Mouse (Mus musculus): ENCODE measurements around the gene Tmem121b. TPM values are rescaled to one million over a fixed set of nuclear protein-coding genes. Genes with fewer than 3 reads are reported as not detected.

Tmem121b gene
- total and polyA plus RNA-seq, 3 experiments = 0.06 to 0.12 (median 0.10) TPM

DNA sequence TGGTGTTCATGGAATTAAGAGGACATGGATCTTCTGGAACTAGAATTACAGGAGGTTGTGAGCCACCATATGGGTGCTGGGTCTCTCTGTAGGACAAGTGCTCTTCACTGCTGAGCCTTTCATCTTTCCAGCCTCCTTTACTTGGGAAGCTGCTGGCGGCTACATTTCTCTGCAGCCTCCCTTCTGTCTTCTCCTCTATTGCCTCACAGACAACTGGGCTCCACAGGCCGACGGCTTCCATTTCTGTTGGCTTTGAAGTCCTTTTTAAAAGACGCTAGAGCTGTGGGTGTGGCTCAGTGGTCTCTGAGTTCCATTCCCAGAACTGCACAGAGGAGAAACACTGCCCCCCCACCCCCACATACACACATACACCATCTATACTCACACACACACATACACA lies 28.2 kb downstream of the Tmem121b start:
- no peak for DNase-seq

DNA sequence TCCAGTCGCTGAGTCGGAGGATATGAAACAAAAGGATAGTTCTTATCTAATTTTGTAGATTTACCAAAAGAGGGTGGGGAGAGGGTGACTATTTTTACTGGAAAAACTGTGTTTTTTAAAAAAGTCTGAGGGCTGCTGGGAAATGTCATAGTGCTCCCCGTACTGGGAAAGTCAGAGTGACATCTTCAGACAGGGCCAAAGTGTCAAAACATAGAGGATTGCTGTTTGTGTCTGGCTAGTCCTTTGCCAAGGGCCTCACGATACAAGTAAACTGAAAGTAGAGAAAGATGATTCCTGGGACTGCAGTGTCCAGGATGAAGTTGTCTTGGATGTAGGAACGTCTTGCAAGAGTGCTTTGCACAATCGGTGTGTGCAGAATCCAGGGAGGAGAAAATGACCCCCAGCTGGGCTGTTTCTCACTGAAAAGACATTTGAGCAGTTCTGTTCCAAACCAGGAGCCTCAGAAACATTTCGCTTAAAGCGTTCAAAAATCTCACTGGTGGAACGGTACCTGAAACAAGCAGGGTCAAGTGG lies 29.1 kb downstream of the Tmem121b start:
- no peak for DNase-seq

DNA sequence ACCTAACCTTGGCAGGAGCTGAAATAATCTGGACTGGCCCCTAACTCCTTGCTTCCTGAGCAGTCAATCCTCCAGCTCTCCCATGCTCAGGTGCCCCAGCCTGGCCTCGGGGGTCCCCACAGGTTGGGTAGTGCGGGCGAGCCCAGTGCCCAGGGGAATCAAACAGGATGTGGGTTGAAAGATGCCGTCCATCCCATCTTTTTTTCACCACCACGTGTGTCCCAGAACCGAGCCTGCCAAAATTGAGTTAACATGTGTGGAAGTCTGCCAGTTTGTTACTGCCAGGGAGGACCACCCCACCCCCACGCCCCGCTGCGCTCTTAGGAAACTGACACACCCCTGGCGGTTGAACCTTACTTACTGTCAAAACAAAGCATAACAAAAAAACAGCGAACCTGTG lies 29.7 kb downstream of the Tmem121b start:
- DNase-seq = no peak

DNA sequence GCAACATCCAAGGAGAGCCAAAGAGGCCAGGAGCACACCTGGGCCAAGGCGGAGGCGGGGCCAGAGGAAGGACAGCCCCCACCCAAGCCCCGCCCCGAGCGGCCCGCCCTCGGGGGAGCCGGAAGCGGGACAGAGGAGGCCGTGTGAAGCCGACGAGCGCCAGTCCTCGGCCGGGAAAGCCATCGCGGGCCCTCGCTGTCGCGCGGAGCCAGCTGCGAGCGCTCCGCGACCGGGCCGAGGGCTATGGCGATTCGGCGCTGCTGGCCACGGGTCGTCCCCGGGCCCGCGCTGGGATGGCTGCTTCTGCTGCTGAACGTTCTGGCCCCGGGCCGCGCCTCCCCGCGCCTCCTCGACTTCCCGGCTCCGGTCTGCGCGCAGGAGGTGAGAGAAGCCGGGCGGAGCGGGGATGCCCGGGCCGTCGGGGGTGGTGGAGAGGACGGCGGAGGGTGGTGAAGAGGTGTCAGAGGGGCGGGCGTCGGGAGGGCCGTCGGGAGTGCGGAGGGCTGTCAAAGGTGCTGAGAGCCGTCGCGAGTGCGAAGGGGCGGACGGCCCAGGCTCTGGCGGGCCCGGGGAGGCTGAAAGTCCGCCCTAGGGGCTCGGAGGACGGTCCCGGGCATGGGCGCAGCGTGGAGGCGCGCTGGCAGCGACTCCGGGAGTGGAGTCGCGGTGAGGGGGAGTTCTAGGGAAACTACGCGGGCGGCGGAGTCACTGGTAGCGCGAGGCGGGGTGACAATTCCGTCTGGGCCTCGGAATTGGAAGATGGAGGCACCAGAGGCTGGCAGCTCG lies 30.3 kb downstream of the Tmem121b start, which contains the start of gene Il17ra:
Il17ra (plus strand) TSS at position 162 of the 786 bp plus-strand sequence.
- DNase-seq = peak; percentile 88

DNA sequence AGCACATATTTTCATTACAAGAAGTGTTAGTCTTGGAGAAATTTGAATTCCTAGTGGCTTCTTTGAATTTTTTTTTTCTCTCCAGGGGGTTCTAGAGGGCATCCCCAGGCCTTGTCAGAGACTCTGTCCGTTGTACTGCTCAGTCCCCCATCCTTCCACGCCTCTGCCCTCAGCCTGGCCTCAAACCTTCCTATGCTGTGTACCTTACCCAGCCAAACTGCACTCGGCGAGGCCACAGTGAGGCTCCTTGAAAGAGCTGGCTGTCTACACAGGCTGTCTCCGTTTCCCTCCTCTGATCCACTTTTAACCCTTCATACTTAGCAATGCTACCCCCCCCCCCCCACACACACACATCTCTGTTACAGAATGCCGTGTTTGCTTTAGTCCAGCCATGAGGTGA lies 31.4 kb downstream of the Tmem121b start:
- no peak for DNase-seq

DNA sequence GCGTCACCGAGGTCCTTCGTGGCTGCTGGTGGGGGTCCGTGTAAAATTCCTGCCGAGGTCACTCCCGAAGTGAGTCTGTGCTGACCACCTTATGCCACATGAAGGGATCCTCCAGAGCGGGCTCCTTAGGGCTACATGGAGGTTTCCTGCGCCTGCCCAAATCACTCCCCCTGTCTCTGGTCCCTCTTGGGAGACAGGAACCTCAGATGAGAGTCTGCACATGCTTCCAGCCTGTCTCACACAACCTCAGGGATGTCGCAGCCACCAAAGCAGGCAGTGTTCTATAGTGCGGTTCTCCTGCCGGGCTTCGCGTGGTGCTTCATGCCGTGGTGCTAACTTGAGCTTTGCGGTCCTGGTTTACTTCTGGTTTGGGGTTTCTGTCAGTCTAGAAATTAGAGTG lies 32.4 kb downstream of the Tmem121b start:
- DNase-seq = no peak

DNA sequence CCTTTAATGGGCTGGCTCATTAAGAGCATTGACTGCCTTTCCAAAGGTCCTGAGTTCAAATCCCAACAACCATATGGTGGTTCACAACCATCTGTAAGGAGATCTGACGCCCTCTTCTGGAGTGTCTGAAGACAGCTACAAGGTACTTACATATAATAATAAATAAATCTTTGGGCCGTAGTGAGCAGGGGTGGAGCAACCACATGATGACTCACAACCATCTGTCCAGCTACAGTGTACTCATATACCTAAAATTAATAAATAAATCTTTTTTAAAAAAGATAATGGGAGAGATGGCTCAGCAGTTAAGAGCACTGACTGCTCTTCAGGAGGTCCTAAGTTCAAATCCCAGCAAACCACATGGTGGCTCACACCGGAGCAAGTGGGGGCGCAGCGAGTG lies 35.9 kb downstream of the Tmem121b start:
- DNase-seq = no peak

DNA sequence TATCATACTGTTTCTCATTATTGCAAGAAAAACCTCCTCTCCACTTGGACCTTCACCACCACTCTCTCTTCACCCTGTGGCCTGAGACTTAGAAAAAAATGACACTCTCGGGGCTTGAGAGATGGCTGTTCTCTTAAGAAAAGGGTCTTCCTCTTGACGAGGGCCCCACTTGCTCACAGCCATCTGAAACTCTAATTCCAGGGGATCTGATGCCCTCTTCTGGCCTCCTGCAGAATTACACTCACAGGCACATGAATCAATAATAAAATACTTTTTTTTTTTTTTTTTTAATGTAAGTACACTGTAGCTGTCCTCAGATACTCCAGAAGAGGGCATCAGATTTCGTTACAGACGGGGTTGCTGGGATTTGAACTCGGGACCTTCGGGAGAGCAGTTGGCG lies 36.5 kb downstream of the Tmem121b start:
- no peak for DNase-seq

DNA sequence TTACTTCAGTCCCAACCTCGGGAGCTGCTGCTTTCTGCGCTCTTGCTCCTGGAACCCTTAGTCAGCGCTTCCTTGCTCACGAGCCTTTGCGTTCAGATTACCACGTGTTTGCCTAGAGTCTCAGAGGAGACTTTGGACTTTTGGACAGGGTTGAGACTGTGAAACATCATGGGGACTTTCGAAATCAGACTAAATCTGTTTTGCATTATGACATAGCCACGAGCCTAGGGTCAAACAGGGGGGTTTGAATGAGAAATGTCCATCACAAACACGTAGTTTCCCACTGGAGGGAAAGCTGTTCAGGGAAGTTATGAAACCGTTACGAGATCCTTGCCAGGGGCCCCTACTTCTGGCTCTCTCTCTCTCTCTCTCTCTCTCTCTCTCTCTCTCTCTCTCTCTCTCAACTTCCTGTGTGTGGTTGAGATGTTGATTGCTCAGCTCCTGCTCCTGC lies 39.0 kb downstream of the Tmem121b start:
- no peak for DNase-seq

DNA sequence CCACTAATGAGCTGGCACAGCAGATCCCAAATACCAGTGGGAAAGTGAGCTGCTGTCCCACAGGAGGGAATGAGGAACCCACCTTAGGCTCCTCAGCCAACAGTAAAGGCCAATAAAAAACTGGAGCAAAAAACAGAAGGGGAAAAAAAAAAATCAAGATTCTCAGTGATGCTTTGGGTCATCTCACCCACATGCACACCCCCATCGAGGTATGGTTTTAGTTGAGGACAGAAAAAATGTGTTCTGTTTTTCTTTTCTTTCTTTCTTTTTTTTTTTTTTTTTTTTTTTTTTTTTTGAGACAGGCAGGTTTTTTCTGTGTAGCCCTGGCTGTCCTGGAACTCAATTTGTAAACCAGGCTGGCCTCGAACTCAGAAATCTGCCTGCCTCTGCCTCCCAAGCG lies 40.1 kb downstream of the Tmem121b start:
- no peak for DNase-seq

DNA sequence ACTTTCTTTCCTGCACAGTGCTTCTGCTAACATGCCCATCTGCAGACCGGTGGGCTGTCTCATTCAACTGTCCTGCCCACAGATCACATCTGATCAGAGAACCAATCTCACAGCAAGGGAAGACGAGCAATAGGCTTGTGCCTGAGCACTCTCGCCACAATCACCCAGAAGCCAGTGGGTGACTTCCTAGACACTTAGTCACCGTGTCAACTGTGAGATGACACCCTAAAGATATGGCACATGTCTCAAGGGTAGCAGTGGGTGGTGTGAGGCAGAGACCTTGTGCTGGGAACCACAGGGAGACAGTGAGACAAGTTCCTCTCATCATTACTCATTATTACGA lies 40.5 kb downstream of the Tmem121b start:
- no peak for DNase-seq

DNA sequence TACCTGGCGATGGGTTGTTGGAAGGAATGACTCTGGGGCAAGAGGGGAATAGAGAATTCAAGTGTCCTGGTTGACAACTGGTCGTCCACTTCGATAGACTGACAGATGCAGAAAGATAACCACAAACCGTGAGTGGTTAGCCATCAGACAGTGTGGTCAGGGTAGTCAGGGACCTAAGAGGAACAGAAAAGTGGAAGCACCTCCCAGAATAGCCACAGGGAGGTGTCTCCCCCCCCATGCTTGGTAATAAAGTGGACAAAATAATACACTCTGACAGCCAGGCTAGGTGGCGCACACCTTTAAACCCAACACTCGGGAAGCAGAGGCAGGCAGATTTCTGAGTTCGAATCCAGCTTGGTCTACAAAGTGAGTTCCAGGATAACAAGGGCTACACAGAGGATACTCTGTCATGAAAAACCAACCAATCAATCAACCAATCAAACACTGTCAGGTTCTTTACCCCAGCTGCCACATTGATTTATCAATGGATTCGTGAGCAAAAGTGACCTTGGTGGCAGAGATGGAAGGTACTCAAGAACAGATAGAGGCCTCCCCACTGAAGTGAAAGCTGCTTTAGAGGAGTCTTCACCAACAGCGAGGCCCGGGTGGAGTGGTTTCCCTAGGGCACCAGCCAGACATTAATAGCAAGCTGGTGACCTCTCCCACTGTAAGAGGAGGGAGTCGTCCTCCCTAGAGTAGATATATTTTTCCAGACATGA lies 41.1 kb downstream of the Tmem121b start:
- DNase-seq = no peak

DNA sequence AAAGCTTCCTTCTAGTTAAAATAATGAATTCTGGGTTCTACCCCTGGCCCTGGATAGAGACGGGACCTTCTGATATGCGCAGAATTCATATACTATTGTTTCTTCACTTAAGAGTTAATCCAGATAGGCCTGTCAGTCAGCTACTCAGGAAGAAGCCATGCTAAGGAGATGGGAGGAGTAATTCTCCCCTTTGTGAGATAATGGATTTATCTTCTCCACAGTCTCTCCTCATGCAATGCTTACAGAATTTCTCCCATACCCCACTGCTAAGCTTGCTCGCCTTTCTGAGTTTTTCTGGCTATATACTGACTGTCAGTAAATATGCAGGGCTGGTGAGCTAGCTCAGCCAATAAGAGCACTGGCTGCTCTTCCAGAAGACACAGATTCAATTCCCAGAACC lies 43.4 kb downstream of the Tmem121b start:
- DNase-seq = no peak

DNA sequence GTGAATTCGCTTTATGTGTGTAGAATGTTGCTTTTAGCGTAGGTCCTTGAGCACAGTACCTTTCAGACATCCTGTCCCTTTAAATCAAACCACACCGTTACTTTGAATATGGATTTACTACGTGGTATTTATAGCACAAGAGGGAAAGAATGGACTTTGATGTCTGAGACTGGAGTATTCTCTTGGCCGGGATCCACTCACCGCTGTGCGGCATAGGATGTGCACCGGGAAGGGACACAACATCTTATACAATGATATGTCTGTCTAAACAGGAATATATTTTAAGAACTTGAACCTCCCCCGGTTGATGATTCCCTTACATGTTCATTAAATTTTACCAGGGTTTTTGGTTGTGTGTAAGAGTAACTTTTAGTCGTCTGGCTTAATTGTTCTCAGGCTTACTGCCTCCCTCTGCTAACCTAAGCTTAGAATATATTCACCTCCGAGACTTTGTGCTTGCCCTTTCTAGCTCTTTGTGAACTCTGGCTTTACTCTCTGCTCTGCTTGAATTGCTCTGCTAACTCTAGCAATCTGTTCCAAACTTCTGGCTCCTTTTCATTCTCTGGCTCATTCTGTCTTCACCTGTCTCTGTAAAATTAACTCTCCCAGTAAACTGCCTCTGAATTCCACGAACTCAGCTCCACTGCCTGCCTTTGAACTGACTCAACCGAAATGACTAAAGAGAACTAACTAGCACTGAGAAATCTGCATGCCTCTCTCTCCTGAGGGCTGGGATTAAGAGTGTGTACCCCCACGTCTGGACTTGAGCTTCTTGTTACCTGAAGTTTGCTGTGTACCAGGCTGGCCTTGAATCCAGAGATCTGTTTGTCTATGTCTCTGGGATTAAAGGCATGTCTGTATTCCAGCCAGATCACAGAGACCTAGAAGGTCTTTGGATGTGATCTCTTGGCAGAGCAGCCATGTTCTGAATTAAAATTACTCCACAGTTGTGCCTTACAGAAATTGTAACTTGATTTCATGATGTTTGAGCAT lies 49.9 kb downstream of the Tmem121b start:
- DNase-seq = no peak

DNA sequence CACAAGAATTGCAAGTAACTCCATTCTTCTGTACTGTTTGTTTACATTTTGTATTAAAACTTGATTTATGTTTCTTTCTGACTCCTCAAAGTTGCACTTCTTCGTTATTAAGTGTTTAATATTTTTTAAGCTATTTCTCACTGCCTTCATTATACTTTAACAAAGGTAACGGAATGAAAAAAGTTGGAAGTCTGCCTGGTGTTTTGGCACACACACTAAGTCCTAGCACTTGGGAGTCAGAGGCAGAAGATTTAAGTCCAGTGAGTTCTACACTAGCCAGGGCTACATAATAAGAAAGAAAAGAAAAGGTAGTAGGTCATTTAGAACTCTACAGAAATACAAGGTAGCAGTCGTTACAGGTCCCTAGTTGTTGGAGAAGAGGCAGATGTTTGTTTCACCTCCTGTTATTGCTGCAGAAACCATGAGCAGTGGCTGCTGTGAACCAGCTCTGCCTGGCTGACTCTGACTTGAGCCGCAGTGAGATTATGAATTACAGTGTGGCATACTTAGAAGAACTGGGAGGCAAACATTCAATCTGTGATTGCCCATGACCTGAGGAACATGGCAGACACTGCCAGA lies 51.3 kb downstream of the Tmem121b start:
- no peak for DNase-seq

Other genes starting within 250 kb of the Tmem121b start
- under 1 TPM in 1 of 2 experiments, not detected in 1; 0.38 TPM for gene D330020A13Rik, start 199.4 kb downstream of the Tmem121b start, total RNA-seq (2021)
- gene D330020A13Rik, start 199.4 kb downstream of the Tmem121b start, polyA plus RNA-seq (2012; rRNA removed) = 4.5 and 6.4 TPM in 2 replicates
- gene B4galnt3, start 199.2 kb downstream of the Tmem121b start, total RNA-seq (2021) = 10 to 100 TPM in 1 of 2 experiments, 1 to 10 TPM in 1; 5.6 to 12.6 TPM
- gene B4galnt3, start 199.2 kb downstream of the Tmem121b start, polyA plus RNA-seq (2012; rRNA removed) = 4.7 and 5.0 TPM in 2 replicates
- 10 to 100 TPM; 42.8 to 46.2 TPM for gene Kdm5a, start 129.7 kb downstream of the Tmem121b start, total RNA-seq (2021)
- gene Kdm5a, start 129.7 kb downstream of the Tmem121b start, polyA plus RNA-seq (2012; rRNA removed) = 1.0 TPM in 2 replicates
- gene Ccdc77, start 129.4 kb downstream of the Tmem121b start, total RNA-seq (2021) = 1 to 10 TPM; 4.2 to 6.8 TPM
- 1.3 and 1.7 TPM in 2 replicates for gene Ccdc77, start 129.4 kb downstream of the Tmem121b start, polyA plus RNA-seq (2012; rRNA removed)
- 10 to 100 TPM in 1 of 2 experiments, 1 to 10 TPM in 1; 8.7 to 10.5 TPM for gene Il17ra, start 30.6 kb downstream of the Tmem121b start, total RNA-seq (2021)
- gene Il17ra, start 30.6 kb downstream of the Tmem121b start, polyA plus RNA-seq (2012; rRNA removed) = 9.2 and 15.1 TPM in 2 replicates
- 10 to 100 TPM; 25.2 to 26.8 TPM for gene Hdhd5, start 37.5 kb upstream of the Tmem121b start, total RNA-seq (2021)
- gene Hdhd5, start 37.5 kb upstream of the Tmem121b start, polyA plus RNA-seq (2012; rRNA removed) = 27.6 and 30.3 TPM in 2 replicates
- gene Cecr2, start 172.6 kb upstream of the Tmem121b start, total RNA-seq (2021) = 1 to 10 TPM; 5.9 to 6.8 TPM
- 4.4 and 5.2 TPM in 2 replicates for gene Cecr2, start 172.6 kb upstream of the Tmem121b start, polyA plus RNA-seq (2012; rRNA removed)

Data from adrenal gland, adult 2 months (tissue).